Mouse (Mus musculus) kidney, adult 11 months (tissue): ENCODE measurements around the gene Rptor.

Experiments
- DNase-seq: peaks from one replicate; pipeline ENCODE4 v3.0.0; 2022

Rptor gene

DNA sequence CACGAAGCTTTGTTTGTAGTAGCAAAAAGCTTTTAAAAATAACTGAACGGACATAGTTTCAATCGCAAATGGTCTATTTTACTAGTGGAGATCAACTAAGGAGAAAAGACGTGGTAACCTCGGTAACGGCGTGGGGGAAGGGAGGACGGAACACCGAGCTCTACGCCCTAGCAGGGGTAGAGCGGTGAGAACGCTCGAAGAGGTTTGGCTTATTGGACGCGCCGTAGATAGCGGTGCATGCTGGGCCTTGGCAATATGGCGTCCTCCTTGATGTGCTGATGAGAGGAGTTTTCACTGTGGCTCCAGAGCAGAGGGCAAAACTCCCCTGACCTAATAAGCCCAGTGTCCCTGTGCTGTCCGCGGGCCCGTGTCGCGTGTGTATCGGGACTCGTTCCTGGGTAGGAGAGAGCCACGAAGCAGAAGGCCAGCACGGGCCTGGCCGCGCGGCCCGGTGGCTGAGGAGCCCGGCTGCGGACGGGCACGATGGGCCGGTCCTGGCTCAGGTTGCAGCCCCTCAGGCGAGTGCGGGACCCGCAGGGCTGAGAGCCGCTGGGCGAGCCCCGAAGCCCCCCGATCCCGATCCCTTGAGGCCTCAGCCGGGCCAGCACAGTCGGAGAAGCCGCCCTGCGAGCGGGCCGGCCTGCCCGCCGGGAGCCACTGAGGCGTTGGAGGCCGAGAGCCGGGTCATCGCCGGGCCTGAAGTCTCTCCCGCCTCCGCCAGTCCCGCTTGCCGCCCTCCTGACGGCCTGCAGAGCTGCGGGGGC, at the start of gene Rptor:
Gene Rptor, plus strand, starts transcription at position 143 of the 764 bp plus-strand sequence.
- DNase-seq = peak; percentile 97

DNA sequence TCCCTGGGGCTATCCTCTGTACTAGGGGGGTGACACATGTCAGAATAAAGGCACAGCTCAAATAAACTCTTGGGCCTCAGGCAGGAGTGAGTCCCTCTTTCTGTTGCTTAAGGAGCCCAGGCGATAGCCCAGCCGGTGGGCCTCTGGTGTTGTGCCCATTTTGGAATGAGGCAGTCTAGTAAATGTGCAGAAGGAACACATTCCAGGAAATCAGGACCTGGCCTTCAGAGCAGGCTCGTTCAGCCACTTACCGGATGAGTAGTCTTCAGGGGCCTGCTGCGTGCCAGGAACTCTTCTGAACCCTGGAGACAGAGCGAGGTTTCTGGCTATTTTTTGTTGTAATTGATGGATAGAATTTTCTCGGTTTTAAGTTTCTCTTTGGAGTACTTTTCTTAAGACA, 48.0 kb upstream of the Rptor start:
- DNase-seq = no peak

DNA sequence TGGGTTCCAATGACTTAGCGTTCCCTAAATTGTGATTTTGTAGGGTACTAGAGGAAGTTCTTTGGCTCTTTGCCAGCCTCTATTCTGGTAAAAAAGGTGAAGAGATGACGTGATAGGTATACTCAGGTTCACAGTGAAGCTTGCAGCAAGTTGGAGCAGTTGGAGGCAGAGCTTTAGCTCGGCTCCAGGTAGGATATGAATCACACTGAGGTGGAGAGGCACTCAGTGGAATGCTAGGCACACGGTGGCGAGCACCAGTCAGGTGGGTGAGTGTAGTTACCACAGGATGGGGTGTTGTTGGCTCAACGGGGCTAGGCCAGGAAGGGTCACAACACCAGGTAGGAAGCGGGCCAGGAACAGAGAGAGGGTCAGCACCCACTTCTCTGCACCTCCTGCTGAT, 47.5 kb upstream of the Rptor start:
- no peak for DNase-seq

DNA sequence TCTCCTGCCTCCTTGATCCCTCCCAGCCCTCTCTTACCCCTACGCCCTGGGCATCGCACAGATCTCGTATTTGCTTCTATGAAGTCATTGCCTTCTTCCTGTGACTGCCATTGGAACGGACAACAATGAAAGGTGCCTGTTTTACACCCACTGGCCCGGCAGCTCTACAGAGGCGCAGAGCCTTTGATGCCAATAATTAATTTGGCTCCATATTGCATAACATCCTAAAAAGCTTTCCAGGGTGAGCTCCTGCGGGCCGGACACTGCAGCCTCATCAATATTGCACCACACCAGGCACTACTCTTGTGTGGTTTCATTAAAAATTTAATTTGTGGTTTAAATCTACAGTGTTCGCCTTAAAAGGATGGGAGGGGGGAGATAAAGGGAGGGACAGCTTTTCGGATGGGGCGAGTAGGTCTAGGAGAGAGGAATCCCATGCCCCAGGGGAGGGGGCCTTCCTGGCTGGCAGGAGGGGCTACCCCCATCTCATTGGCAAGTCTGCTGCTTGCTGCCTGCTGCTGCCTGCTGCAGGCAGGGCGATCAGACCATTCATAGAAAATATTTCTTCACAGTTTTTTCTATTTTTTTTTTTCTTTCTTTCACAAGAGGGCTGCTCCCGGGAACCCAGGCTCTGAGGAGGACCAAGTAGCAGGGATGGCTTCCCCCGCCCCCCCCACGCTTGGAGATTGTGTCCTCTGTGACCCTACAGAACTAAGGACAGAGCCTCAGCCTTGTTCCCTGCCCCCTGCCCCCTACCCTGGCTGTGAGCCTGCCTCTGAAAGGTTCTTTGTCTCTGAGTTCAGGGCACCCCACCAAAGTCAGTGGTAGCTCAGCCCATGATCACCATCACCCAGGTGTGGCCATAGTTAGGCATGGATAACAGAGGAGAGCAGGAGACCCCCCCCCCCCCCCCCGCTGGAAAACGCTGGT, 44.5 kb upstream of the Rptor start:
- no peak for DNase-seq

DNA sequence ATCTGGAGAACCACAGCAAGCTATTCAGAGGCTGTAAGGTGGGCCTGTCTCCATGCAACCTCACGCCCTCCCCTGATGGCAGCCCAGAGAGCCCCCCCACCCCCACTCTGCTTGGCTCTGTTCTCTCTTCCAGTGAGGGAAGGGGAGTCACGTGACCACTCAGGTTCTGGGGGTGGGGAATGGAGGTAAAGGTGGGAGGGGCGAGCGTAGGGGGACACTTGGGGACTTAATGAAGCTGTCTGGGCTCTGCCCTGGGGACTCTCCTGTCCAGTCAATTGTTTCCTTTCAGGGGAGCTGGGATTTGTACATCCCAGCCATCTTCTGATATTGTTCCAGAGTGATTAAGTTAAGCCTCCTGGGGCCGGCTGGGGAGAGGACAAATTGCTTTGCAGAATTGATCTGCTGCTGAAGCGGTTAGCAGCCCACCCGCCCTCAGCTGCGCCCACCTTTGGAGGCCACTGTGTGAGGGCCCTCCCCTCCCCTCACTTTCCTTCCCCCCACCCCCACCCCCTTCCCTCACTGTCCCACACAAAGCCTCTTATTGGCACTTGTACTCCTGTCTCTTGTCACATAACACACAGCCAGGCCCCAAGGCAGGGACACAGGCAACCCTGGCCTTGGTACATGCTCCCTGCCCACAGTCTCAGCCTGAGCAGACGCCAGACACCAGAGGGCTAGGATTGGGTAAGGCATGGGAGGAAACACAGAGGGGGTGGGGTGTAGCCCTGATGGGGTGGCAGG, 43.7 kb upstream of the Rptor start:
- no peak for DNase-seq

DNA sequence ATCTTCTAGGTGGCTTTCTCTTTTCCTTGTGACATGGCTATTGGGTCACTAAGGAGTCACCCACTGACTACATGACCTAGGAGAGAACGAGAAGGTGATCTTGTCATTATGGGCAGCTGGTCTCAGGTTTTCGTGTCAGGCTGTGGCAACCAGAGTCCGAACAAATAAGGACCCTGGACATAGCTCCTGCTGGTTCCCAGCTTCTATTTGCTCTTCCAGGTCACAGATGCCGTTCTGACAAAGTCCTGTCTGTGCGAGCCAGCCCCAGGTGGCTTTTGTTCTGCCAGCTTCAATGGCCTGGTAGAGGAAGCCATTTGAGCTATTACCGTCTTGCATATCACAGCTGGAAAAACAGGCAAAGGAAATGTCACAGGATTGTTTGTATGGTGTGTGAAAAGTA, 40.4 kb upstream of the Rptor start:
- no peak for DNase-seq

DNA sequence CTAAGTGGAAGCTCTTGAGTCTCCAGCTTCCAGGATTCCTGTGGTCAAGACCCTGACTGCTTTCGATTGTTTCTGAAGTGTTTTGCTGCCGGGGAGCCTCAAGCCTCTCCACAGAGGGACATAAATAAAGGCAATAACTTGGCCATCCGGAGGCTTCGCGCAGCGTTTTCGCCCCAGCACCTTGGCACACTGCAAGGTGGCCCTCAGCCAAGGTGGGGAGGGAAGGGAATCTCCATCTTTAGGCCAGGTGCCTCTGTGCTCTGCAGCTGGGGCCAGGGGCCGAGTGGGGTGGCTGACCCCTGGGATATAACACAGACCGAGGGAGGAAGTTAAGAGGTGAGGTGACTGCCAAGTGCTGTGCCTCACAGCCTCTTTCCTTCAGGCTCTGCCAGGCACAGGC, 39.5 kb upstream of the Rptor start:
- DNase-seq = no peak

DNA sequence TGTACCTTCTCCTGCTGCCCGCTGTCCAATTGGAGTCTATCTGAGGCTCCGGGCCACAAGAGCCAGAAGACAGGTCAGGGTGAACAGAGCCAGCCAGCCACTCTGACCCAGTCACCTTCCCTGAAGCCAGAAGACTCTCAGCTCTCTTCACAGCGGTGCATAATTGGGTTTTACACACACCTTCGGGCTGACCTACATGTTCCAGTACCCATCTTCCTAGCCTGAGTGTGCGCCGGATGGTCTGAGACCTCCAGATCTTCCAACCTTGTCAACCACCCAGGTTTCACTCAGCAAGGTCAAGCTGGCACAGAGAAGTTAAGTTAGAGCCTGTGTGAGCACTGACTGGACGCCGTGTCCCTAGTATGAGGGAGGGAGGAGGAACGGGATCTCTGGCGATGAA, 38.3 kb upstream of the Rptor start:
- DNase-seq = no peak

DNA sequence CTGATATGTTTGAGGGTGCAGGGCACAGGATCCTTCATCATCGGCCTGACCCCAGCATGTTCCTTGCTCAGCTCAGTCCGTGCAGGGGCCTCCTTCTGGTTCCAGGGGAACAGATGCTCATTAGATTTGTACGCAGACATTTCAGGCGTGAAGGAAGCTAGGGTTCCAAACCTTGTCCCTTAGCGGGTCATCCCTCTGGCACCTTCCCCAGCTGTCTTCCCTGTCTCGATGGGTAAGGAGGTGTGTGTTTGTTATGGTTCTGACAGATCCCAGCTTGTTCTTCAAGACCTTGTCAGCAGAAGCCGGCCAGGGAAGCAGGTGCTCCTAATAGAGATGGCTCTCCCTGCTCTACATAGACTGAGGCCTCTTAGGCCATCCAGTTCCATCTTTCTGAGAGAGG, 37.7 kb upstream of the Rptor start:
- DNase-seq = no peak

DNA sequence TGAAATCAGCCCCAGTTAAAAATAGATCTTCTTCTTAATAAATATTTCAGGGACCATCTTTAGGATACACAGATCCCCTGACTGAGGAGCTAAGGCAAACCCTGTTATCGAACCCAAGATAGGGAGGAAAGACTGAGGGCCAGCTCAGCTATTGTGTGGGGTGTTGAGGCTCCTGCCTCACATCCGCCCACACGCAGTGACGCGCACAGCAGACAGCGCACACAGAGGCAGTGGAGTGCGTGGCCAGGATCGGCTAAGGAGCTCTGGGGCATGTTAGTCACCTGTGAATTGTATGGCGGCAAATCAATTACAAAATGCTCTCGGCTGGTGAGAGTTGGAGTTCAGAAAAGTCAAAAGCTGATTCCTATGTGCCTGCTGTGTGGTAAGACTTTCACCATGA, 37.0 kb upstream of the Rptor start:
- no peak for DNase-seq

DNA sequence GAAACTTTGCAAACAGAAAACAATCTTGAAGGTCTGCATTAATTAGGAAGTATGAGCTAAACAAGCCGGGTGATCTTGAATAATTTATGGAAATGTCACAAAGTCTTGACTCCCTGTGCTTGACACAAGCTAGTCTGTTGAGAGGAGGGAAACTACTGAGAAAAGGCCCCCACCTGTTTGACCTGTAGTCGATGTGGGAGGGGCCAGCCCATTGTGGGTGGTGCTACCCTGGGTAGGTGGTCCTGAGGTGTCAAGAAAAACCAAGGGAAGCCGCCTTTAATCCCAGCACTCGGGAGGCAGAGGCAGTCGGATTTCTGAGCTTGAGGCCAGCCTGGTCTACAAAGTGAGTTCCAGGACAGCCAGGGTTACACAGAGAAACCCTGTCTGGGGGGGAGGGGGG, 36.5 kb upstream of the Rptor start:
- no peak for DNase-seq

DNA sequence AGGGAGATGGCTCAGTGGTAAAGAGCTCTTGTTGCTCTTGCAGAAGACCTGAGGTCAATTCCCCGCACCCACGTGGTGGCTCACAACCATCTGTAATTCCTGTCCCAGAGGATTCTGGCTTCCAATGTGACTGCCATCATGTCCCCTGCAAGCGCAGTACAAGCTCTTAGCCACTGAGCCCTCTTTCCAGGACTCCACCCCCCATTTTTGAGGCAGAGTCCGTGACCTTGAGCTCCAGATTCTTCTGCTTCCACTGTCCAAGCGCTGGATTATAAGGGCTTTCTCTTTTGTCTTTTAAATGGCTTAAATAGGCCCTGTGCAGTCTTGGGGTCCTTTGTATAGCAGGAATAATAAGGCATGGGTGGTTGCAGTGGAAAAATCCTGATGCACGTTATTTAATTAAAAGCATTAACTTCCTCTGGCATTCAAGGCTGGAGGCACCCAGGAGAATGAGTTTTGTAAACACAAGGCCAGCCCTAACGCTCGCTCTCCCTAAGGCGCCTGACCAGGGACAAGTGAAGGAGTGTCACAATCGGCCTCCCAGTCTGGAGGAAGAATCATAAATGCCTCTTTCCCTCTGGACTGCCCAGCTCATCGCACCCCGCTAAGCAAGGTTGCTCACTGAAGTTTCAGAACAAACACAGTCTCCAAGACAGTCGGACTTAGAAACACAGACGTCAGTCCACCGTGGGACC, 30.2 kb upstream of the Rptor start:
- DNase-seq = no peak

DNA sequence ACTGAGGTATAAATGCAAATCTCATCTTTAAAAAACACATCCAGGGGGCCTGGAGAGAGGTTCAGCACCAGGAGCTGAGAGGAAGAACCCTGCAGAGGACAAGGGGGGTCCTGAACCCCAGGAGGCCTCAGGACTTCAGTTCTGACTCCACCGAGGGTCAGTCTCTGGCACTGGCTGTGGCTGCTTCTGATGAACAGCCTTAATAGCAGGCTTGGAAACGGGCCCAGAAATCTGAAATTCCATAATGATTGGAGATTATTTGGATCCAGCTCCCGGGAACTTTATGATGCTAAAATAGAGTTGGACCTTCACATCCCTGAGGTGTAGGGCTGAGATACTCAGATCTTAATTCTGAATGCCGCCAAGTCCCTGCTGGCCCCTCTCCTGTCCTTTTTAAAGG, 25.9 kb upstream of the Rptor start:
- DNase-seq = no peak

DNA sequence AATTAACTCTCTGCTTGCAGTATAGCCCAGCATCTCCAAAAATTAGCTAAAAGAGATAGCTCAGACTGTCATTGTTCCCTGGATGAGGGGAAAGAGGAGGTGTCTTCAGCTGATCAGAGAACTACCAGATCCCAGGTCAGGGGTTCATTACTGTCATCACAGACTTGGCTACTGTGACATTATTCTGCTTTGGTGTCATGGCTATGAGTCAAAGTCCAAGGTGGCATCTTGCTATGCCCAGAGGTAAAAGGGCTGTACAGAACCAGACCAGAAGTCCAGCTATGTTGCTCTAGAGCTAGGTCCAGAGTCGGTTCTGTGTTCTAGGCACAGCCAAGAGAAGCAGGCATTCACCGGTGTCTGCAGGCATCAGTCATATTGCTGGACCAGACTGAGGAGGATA, 25.0 kb upstream of the Rptor start:
- DNase-seq = no peak

DNA sequence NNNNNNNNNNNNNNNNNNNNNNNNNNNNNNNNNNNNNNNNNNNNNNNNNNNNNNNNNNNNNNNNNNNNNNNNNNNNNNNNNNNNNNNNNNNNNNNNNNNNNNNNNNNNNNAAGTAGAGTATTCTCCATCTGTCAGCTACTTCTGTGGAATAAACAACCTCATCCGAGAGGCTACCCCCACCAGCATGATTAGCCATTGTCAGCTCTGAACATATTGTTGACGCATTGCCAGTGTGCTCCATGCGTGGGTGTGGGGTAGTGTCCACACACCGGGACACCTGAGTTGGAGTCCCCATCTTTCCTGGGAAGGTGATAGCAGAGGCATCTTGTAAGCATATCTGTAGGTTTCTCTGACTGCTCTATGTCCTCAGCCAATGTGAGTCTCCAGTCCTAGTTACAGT, 16.2 kb upstream of the Rptor start:
- no peak for DNase-seq

DNA sequence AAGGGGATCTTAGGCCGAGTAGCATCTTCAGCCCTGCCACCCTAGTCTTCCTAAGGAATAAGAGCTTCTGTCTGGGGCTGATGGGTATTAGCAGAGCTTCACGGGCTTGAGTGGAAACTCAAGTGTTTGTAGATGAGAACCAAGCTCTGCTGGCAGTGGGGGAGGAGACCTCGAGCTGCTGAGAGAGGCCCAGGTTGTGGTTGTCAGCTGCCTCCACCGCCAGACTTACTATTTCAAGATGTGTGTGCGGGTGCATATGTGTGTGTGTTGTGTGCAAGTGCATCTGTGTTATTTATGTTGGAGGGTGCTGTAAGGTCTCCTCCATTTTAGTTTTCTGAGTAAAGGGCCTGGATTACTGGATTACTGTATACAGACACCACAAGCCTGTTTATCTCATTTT, 15.6 kb upstream of the Rptor start:
- no peak for DNase-seq

DNA sequence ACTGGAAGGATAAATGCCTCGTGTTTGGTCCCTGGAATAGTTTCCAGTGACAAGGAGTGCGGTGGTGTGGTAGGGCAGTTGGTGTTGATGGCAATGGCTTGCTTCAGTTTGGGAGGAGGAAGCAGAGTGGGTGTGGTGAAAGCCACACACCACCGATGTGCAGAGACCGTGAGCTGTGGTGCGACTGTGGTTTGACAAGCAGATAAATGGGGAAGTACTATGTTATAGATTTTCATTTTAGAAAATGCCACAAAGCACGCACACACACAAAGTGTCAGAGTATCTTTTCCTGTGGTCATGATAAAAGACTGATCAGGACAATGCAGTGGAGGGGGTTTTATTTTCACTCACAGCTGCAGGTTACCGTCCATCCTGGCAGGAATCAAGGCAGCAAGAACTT, 13.5 kb upstream of the Rptor start:
- DNase-seq = no peak

DNA sequence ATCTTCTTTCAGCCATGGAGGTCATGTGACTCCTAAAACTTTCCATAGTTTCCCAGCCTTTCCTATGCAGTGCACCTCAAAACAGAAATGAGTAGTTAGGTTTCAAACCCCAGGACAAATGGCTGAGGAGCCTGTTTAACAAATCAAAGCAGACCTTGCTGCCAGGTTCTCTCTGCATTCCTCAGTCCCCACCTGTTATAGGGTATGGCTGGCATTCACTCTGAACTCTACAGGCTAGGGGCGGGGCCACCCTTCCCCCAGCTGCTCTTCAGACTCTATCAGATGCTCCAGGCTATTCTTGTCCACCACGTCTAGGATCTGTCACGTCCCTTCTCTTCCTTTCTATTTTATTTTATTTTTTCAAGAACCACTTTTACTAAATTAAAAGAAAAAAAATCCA, 8.7 kb upstream of the Rptor start:
- no peak for DNase-seq

DNA sequence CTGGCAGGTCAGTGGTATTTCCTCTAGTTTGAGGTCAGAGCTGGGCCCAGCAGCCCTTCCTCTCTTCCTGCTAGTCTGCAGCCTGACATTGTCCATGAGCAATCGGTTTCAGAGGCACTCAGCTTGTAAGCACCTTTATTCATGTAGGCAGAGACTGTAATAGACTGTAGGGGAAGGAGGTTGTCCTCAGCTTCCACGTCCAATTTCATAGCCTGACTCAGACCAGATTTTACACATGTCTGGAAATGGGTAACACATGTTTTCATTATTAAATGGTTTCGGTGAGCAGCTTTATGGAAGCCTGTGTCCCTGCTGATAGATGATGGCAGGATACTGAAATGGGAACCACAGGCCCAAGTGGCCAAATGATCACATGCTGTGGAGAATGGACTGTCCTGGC, 3.8 kb upstream of the Rptor start:
- DNase-seq = no peak

DNA sequence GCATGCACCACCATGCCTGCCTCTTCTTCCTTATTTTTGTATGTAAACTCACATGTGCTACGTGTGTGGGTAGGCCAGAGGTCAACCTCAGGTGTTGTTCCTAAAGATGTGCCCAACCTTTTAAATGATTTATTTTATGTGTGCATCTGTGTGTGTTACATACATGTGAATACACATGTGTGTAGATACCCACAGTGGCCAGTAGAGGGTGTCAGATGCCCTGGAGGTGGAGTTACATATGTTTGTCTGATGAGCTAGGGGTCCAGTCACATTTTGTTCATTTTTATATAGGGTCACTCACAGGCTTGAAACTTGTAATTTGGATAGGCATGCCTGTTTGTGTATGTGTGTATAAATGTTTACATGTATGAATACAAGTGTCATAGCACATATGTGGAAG, 2.4 kb upstream of the Rptor start:
- no peak for DNase-seq

DNA sequence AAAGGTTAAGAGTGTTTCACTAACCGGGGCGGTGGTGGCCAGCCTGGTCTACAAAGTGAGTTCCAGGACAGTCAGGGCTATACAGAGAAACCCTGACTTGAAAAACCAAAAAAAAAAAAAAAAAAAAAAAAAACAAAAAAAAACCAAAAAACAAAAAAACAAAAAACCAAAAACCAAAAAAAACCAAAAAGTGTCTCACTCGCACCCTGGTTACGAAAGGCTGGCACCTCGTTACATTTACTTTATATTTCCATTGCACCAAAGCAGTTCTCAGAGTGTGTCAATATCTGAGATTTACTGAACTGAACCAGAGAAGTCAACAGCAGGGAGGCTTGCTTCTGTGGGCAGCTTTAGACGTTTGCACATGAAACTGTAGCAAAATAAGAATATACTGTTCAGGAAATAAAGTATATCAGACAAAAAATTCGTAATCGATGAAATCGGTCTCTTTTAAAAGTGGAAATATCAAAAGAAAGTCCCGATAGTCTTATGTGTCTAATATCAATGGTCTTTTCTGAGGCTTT, 466 bp upstream of the Rptor start:
- DNase-seq = no peak

DNA sequence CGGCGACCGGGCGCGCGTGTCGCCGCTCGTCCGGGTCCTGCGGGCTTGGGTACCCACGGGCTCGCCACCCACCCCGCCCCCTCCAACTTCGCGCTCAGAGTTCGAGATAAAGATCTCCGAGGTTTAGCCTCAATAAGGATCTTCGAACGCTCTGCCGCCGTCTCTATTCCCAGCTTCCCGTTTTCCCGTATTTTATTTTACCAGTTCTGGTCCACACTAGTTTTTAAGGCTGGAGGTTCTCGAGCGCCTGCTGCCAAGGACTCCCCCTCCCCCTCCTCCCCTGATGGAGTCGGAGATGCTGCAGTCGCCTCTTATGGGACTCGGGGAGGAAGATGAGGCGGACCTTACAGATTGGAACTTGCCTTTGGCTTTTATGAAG, 811 bp downstream of the Rptor start:
- no peak for DNase-seq

DNA sequence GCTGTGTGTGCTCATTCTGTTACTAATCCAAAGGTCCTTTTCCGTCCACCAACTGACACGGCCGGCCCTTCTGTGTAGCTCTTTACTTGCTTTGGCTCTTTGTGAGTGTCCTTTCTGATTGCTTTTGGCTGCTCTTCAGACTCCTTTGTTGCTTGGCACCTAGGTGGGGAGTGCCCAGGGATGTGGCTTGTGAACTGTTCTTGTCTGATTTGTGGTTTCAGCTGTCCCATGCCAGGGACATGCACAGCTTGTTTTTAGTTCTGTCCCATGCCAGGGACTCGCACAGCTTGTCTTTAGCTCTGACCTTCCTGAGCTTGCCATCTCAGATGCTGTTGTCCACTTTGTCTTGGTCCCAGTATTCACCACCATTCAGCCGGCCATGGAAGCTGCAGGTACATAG, 4.8 kb downstream of the Rptor start:
- no peak for DNase-seq
